Mouse (Mus musculus) myocyte (in vitro differentiated cells): ENCODE results near the gene Mrpl4.

Experiments used
- CEBPB ChIP-seq: IDR thresholded peaks from 2 replicates; pipeline ENCODE4 v1.6.1; 2011; ENCODE audit warnings: mild to moderate bottlenecking, moderate library complexity; ENCODE audit not compliant: poor library complexity, insufficient read depth, severe bottlenecking
- E2F4 ChIP-seq: IDR thresholded peaks from one replicate; pipeline ENCODE4 v1.6.1; 2011; ENCODE audit warnings: mild to moderate bottlenecking, control low read depth, moderate library complexity; ENCODE audit not compliant: insufficient read depth
- MAX ChIP-seq: IDR thresholded peaks from one replicate; pipeline ENCODE4 v1.6.1; 2011; ENCODE audit warnings: low read depth, mild to moderate bottlenecking, control low read depth
- MYOD1 ChIP-seq, 3 experiments: IDR thresholded peaks; one replicate each; pipeline ENCODE4 v1.6.1; 2011; ENCODE audit warnings: control low read depth in 2 of 3, low read depth in 2 of 3, mild to moderate bottlenecking in 2 of 3, moderate library complexity in 1 of 3; ENCODE audit not compliant: insufficient read length in 2 of 3, control insufficient read depth in 1 of 3
- MYOG ChIP-seq, 3 experiments: IDR thresholded peaks; one replicate each; pipeline ENCODE4 v1.6.1; 2011; ENCODE audit warnings: control low read depth in 2 of 3, low read depth in 2 of 3, mild to moderate bottlenecking in 2 of 3; ENCODE audit not compliant: insufficient read length in 2 of 3, control insufficient read depth in 1 of 3, insufficient read depth in 1 of 3
- POLR2A ChIP-seq: IDR thresholded peaks from one replicate; pipeline ENCODE4 v1.6.1; 2011; ENCODE audit warnings: low read depth, mild to moderate bottlenecking, control low read depth, moderate library complexity; ENCODE audit not compliant: insufficient read length
- POLR2AphosphoS2 ChIP-seq: IDR thresholded peaks from one replicate; pipeline ENCODE4 v1.6.1; 2011; ENCODE audit warnings: low read depth, control low read depth; ENCODE audit not compliant: insufficient read length
- REST ChIP-seq: IDR thresholded peaks from one replicate; pipeline ENCODE4 v1.6.1; 2011; ENCODE audit warnings: mild to moderate bottlenecking, control low read depth, moderate library complexity; ENCODE audit not compliant: insufficient read depth, insufficient read length
- SRF ChIP-seq: IDR thresholded peaks from one replicate; pipeline ENCODE4 v1.6.1; 2011; ENCODE audit warnings: low read depth; ENCODE audit not compliant: control insufficient read depth, insufficient read length
- TCF12 ChIP-seq: IDR thresholded peaks from one replicate; pipeline ENCODE4 v1.6.1; 2011; ENCODE audit warnings: mild to moderate bottlenecking, control low read depth; ENCODE audit not compliant: poor library complexity, insufficient read depth, severe bottlenecking
- TCF3 ChIP-seq: IDR thresholded peaks from one replicate; pipeline ENCODE4 v1.6.1; 2011; ENCODE audit warnings: low read depth, control low read depth; ENCODE audit not compliant: insufficient read length
- USF1 ChIP-seq: IDR thresholded peaks from one replicate; pipeline ENCODE4 v1.6.1; 2011; ENCODE audit warnings: low read depth, mild to moderate bottlenecking, control low read depth, moderate library complexity

DNA sequence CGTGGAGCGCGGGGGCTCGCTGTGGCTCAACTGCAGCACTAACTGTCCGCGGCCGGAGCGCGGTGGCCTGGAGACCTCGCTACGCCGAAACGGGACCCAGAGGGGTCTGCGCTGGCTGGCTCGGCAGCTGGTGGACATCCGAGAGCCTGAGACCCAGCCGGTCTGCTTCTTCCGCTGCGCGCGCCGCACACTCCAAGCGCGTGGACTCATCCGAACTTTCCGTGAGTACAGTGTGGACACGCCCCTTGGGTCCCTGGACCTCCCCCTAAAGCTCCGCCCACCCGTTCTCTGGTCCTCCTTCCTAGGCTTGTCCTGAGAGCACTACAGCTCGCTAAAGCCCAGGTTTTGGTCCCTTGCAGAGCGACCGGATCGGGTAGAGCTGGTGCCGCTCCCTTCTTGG is 30.6 kb downstream of the Mrpl4 start:
- TF ChIP-seq POLR2A: peak; percentile 50
- TF ChIP-seq POLR2AphosphoS2: no peak
- TF ChIP-seq MYOG (IDR thresholded peaks at IDR 0.05; ENCODE audit: control insufficient read depth in 1 of 3, insufficient read depth in 1 of 3, insufficient read length in 2 of 3, low read depth in 2 of 3): no peak
- TF ChIP-seq MYOD1 (IDR thresholded peaks at IDR 0.05; ENCODE audit: control insufficient read depth in 1 of 3, insufficient read length in 2 of 3, low read depth in 2 of 3): no peak
- no peak for TF ChIP-seq CEBPB
- TF ChIP-seq MAX: no peak
- no peak for TF ChIP-seq TCF12
- no peak for TF ChIP-seq E2F4
- TF ChIP-seq USF1: no peak
- TF ChIP-seq SRF: no peak
- TF ChIP-seq REST: no peak
- TF ChIP-seq TCF3: no peak
